Mouse (Mus musculus) embryo, embryonic 11 days (tissue): ENCODE results near the gene Cntnap3.
A peak's percentile ranks its signal among the peaks of the same experiment; 100 is the strongest.

ENCODE experiments used
- DNase-seq: peaks from one replicate; pipeline ENCODE4 v3.0.0-alpha.2; 2015

The Cntnap3 gene

GRCm38 (mm10) chr13:64903585-64904208 lies at the start of gene Cntnap3:
Gene Cntnap3 (minus strand): TSS chr13:64903955.
- peak; percentile 65 for DNase-seq

GRCm38 (mm10) chr13:64917191-64917590 lies 13.4 kb upstream of the Cntnap3 start, which contains the start of gene Spata31:
Gene Spata31 (plus strand): TSS chr13:64917406.
- DNase-seq, result no peak

- DNase-seq, result no peak
Observed at GRCm38 (mm10) chr13:64903132-64903531, 623 bp downstream of the Cntnap3 start.

GRCm38 (mm10) chr13:64865397-64865796 lies 38.4 kb downstream of the Cntnap3 start:
- no peak for DNase-seq

GRCm38 (mm10) chr13:64824856-64825255 lies 78.9 kb downstream of the Cntnap3 start:
- peak; percentile 47 for DNase-seq

- DNase-seq, result no peak
Observed at GRCm38 (mm10) chr13:64745383-64745782, 158.4 kb downstream of the Cntnap3 start.

GRCm38 (mm10) chr13:64732244-64732643 lies 171.5 kb downstream of the Cntnap3 start:
- DNase-seq, result no peak

GRCm38 (mm10) chr13:64716791-64717190 lies 187.0 kb downstream of the Cntnap3 start:
- no peak for DNase-seq

GRCm38 (mm10) chr13:64692463-64692862 lies 211.3 kb downstream of the Cntnap3 start:
- no peak for DNase-seq
